Mouse (Mus musculus) liver, embryonic 15.5 days (tissue): ENCODE data around the gene Rasgef1b. TPM values are rescaled to one million over a fixed set of nuclear protein-coding genes. Genes with fewer than 3 reads are reported as not detected.

Source experiments
- ATAC-seq: fragments of 200-750 bp; cut with Nextera tagmentation; 2 replicates; pipeline ENCODE4 v1.8.0; 2017; ENCODE audit warnings: moderate number of reproducible peaks, mild to moderate bottlenecking, moderate library complexity; ENCODE audit not compliant: insufficient read depth
- H3K27ac ChIP-seq: fragments of 300-500 bp; sonication (generic); replicated peaks from 2 replicates; pipeline ENCODE4 v1.5.1; 2015; ENCODE audit warnings: mild to moderate bottlenecking, inconsistent platforms
- H3K27me3 ChIP-seq: fragments of 300-500 bp; sonication (generic); 2 replicates; pipeline ENCODE4 v1.6.1; 2015; ENCODE audit warnings: mild to moderate bottlenecking, inconsistent platforms
- H3K36me3 ChIP-seq: fragments of 300-500 bp; sonication (generic); replicated peaks from 2 replicates; pipeline ENCODE4 v1.6.1; 2015; ENCODE audit warnings: moderate library complexity, mild to moderate bottlenecking, inconsistent platforms
- H3K4me1 ChIP-seq: fragments of 300-500 bp; sonication (generic); replicated peaks from 2 replicates; pipeline ENCODE4 v1.6.1; 2015; ENCODE audit warnings: inconsistent platforms
- H3K4me2 ChIP-seq: fragments of 300-500 bp; sonication (generic); 2 replicates; pipeline ENCODE4 v1.6.1; 2015; ENCODE audit warnings: moderate library complexity, mild to moderate bottlenecking, inconsistent platforms
- H3K4me3 ChIP-seq: fragments of 300-500 bp; sonication (generic); replicated peaks from 2 replicates; pipeline ENCODE4 v1.5.1; 2015; ENCODE audit warnings: mild to moderate bottlenecking, inconsistent platforms
- H3K9ac ChIP-seq: fragments of 300-500 bp; sonication (generic); 2 replicates; pipeline ENCODE4 v1.6.1; 2015; ENCODE audit warnings: moderate library complexity, mild to moderate bottlenecking, inconsistent platforms
- H3K9me3 ChIP-seq: fragments of 300-500 bp; sonication (generic); replicated peaks from 2 replicates; pipeline ENCODE4 v1.6.1; 2016; ENCODE audit warnings: inconsistent platforms
- WGBS: fragments of 180-500 bp; shearing (Covaris S2); methylation state at CpG from one replicate; pipeline ENCODE4 v1.1.7; 2015; ENCODE audit warnings: mixed read lengths; ENCODE audit not compliant: insufficient replicate concordance; 5-methylcytosine and 5-hydroxymethylcytosine counted together
- polyA plus RNA-seq: library from polyadenylated mRNA; unstranded; fragments of >200 nt; fragmentation: Nextera tagmentation; extraction: Ambion mirVana; gene quantifications from 2 replicates; pipeline ENCODE4 v1.2.1, GENCODE M21; 2015

The Rasgef1b gene
- polyA plus RNA-seq, 1 experiment from 2014 or later: 7.3 TPM

- Histone ChIP-seq H3K4me2 (no peak overlapping the region), H3K27ac (no peak overlapping the region), H3K9ac (no peak overlapping the region), H3K4me3 (no peak overlapping the region), H3K27me3 (no peaks in the 10 kb centered on the region), H3K36me3 (no peaks in the 10 kb centered on the region), H3K4me1 (0 out of 2 replicates have a peak, but pooled peaks cover 3% of the 10 kb centered on the region), H3K9me3 (no peaks in the 10 kb centered on the region)
- ATAC-seq: no peak
- WGBS: 71% methylated on average over 6 of the region's 6 CpGs
Measured at GRCm38 (mm10) chr5:99286024-99286423, 442.8 kb downstream of the Rasgef1b start.

- Histone ChIP-seq H3K9me3 (no peaks in the 10 kb centered on the region), H3K27me3 (no peaks in the 10 kb centered on the region), H3K36me3 (no peaks in the 10 kb centered on the region), H3K4me3 (no peak overlapping the region), H3K9ac (no peak overlapping the region), H3K4me1 (0 out of 2 replicates have a peak, but pooled peaks cover 3% of the 10 kb centered on the region), H3K4me2 (no peak overlapping the region), H3K27ac (peak overlapping the region; percentile 21; the same call in 1 of the 2 replicates)
- peak; percentile 54; the same call in 1 of the 2 replicates for ATAC-seq
- WGBS: 67% methylated on average over 7 of the region's 7 CpGs
Measured at GRCm38 (mm10) chr5:99284369-99284768, 444.5 kb downstream of the Rasgef1b start.

- no peaks in the 10 kb centered on the region for H3K36me3 ChIP-seq
- no peaks in the 10 kb centered on the region for H3K27me3 ChIP-seq
- peak; percentile 64 for ATAC-seq
- no peaks in the 10 kb centered on the region for H3K9me3 ChIP-seq
- H3K9ac ChIP-seq: no peak overlapping the region
- peak overlapping the region; percentile 21 for H3K27ac ChIP-seq
- WGBS: 44% methylated on average over 3 of the region's 3 CpGs
- no peak overlapping the region for H3K4me2 ChIP-seq
- H3K4me3 ChIP-seq: no peak overlapping the region
- H3K4me1 ChIP-seq: peaks cover 3% of the 10 kb centered on the region; the same call in 1 of the 2 replicates
Measured at GRCm38 (mm10) chr5:99283636-99284035, 445.2 kb downstream of the Rasgef1b start.

- 72% methylated on average over 5 of the region's 5 CpGs for WGBS
- no peak for ATAC-seq
- no peaks in the 10 kb centered on the region for H3K9me3 ChIP-seq
- H3K4me1 ChIP-seq: no peaks in the 10 kb centered on the region; the same call in 1 of the 2 replicates
- H3K4me3 ChIP-seq: no peak overlapping the region
- H3K4me2 ChIP-seq: no peak overlapping the region
- no peaks in the 10 kb centered on the region for H3K36me3 ChIP-seq
- H3K27ac ChIP-seq: no peak overlapping the region
- no peak overlapping the region for H3K9ac ChIP-seq
- no peaks in the 10 kb centered on the region for H3K27me3 ChIP-seq
Measured at GRCm38 (mm10) chr5:99280536-99280935, 448.3 kb downstream of the Rasgef1b start.

GRCm38 (mm10) chr5:99279016-99279757, 449.7 kb downstream of the Rasgef1b start:
- Histone ChIP-seq H3K27ac (no peak overlapping the region), H3K9me3 (no peaks in the 10 kb centered on the region), H3K4me1 (no peaks in the 10 kb centered on the region; the same call in 1 of the 2 replicates), H3K36me3 (no peaks in the 10 kb centered on the region), H3K4me2 (no peak overlapping the region), H3K9ac (no peak overlapping the region), H3K4me3 (no peak overlapping the region), H3K27me3 (no peaks in the 10 kb centered on the region)
- no peak for ATAC-seq
- 42% methylated on average over 9 of the region's 9 CpGs for WGBS

GRCm38 (mm10) chr5:99278364-99278763, 450.5 kb downstream of the Rasgef1b start:
- 23% methylated on average over 8 of the region's 8 CpGs for WGBS
- no peak for ATAC-seq
- Histone ChIP-seq H3K9me3 (no peaks in the 10 kb centered on the region), H3K9ac (no peak overlapping the region), H3K27ac (no peak overlapping the region), H3K4me3 (no peak overlapping the region), H3K4me2 (no peak overlapping the region), H3K36me3 (no peaks in the 10 kb centered on the region), H3K4me1 (no peaks in the 10 kb centered on the region; the same call in 1 of the 2 replicates), H3K27me3 (no peaks in the 10 kb centered on the region)

GRCm38 (mm10) chr5:99277536-99277935, 451.3 kb downstream of the Rasgef1b start:
- ATAC-seq: no peak
- no peaks in the 10 kb centered on the region; the same call in 1 of the 2 replicates for H3K4me1 ChIP-seq
- H3K9me3 ChIP-seq: no peaks in the 10 kb centered on the region
- H3K27ac ChIP-seq: no peak overlapping the region
- H3K9ac ChIP-seq: no peak overlapping the region
- H3K36me3 ChIP-seq: no peaks in the 10 kb centered on the region
- H3K4me2 ChIP-seq: no peak overlapping the region
- no peak overlapping the region for H3K4me3 ChIP-seq
- no peaks in the 10 kb centered on the region for H3K27me3 ChIP-seq
- WGBS: 57% methylated on average over 9 of the region's 9 CpGs

GRCm38 (mm10) chr5:99274119-99274563, 454.7 kb downstream of the Rasgef1b start:
- Histone ChIP-seq H3K27ac (no peak overlapping the region), H3K4me3 (no peak overlapping the region), H3K9ac (no peak overlapping the region), H3K27me3 (no peaks in the 10 kb centered on the region), H3K9me3 (no peaks in the 10 kb centered on the region), H3K36me3 (no peaks in the 10 kb centered on the region), H3K4me1 (no peaks in the 10 kb centered on the region; the same call in 1 of the 2 replicates), H3K4me2 (no peak overlapping the region)
- no peak for ATAC-seq
- WGBS: 65% methylated on average over 12 of the region's 12 CpGs

- 69% methylated on average over 1 of the region's 1 CpGs for WGBS
- no peaks in the 10 kb centered on the region for H3K9me3 ChIP-seq
- no peaks in the 10 kb centered on the region for H3K36me3 ChIP-seq
- H3K4me3 ChIP-seq: no peak overlapping the region
- H3K9ac ChIP-seq: no peak overlapping the region
- H3K4me2 ChIP-seq: no peak overlapping the region
- no peaks in the 10 kb centered on the region for H3K4me1 ChIP-seq
- ATAC-seq: no peak
- H3K27ac ChIP-seq: no peak overlapping the region
- no peaks in the 10 kb centered on the region for H3K27me3 ChIP-seq
Measured at GRCm38 (mm10) chr5:99271531-99271930, 457.3 kb downstream of the Rasgef1b start.

- no peaks in the 10 kb centered on the region for H3K36me3 ChIP-seq
- H3K9me3 ChIP-seq: no peaks in the 10 kb centered on the region
- no peak overlapping the region for H3K4me2 ChIP-seq
- H3K9ac ChIP-seq: no peak overlapping the region
- no peaks in the 10 kb centered on the region for H3K27me3 ChIP-seq
- no peak overlapping the region for H3K27ac ChIP-seq
- H3K4me3 ChIP-seq: no peak overlapping the region
- H3K4me1 ChIP-seq: no peaks in the 10 kb centered on the region
- WGBS: 48% methylated on average over 2 of the region's 2 CpGs
- ATAC-seq: no peak
Measured at GRCm38 (mm10) chr5:99269131-99269530, 459.7 kb downstream of the Rasgef1b start.

- no peak overlapping the region for H3K27ac ChIP-seq
- ATAC-seq: no peak
- H3K4me1 ChIP-seq: no peaks in the 10 kb centered on the region
- 26% methylated on average over 5 of the region's 5 CpGs for WGBS
- H3K4me3 ChIP-seq: no peak overlapping the region
- no peaks in the 10 kb centered on the region for H3K36me3 ChIP-seq
- no peak overlapping the region for H3K4me2 ChIP-seq
- no peak overlapping the region for H3K9ac ChIP-seq
- H3K9me3 ChIP-seq: no peaks in the 10 kb centered on the region
- H3K27me3 ChIP-seq: no peaks in the 10 kb centered on the region
Measured at GRCm38 (mm10) chr5:99267338-99267737, 461.5 kb downstream of the Rasgef1b start.
